In genomic region chr1:89697241-89697640, GRCm38 (mm10) we compare ENCODE assay signal across 11 mouse cellular contexts.
"Had no signal": no experiment of that assay in that cellular context is flagged by ENCODE, and none has a peak within 500 bp of the region (broad histone marks: within the 10 kb centered on the region; RNA-seq: fewer than 3 reads in every experiment).

No protein-coding gene starts in this region.

- DNase-seq: kidney, postnatal 10 days; kidney, postnatal 36 days; layer of hippocampus, postnatal 36 days; liver, embryonic 13.5 days; lung, adult 2 months; lung, postnatal 14 days; lung, postnatal 4 days; midbrain, embryonic 14.5 days; right cerebral cortex, adult 18-20 months; thymus, adult 2 months; thymus, postnatal 25 days had no signal
